Comparison of ENCODE assay signal across 8 mouse cellular contexts in genomic region chr15:98790761-98791160, GRCm38 (mm10). TPM values are rescaled to one million over a fixed set of nuclear protein-coding genes. Genes with fewer than 3 reads are reported as not detected.
DNase-seq lines count a peak whose midpoint lies in the region; ATAC-seq and TF ChIP-seq lines count a peak whose summit lies in the region.

No protein-coding gene starts in this region.

- intact Hi-C loops in gastrocnemius, postnatal 36 days (cut with DNase I), result no loop called here

- H3K4me2 ChIP-seq in kidney, embryonic 15.5 days, result peak overlapping the region; percentile 48
- H3K4me2 ChIP-seq in embryonic facial prominence, embryonic 11.5 days (ENCODE audit: low read depth, low read length), result peak overlapping the region; percentile 10
- H3K4me2 ChIP-seq in hindbrain, embryonic 14.5 days (replicated peaks), result peak overlapping the region; percentile 62
- peak overlapping the region; percentile 54 for H3K4me2 ChIP-seq in myocyte (ENCODE audit: low read depth)

- H3K27me3 ChIP-seq in kidney, embryonic 15.5 days, result peaks cover 97% of the 10 kb centered on the region
- H3K27me3 ChIP-seq in embryonic facial prominence, embryonic 11.5 days (ENCODE audit: control insufficient read depth, insufficient read depth, low read length), result peaks cover 81% of the 10 kb centered on the region
- H3K27me3 ChIP-seq in hindbrain, embryonic 14.5 days (ENCODE audit: control insufficient read depth, insufficient read depth, low read length), result peaks cover 93% of the 10 kb centered on the region
- H3K27me3 ChIP-seq in myocyte (ENCODE audit: control insufficient read depth, insufficient read depth, insufficient read length), result peaks cover 54% of the 10 kb centered on the region

- no peaks in the 10 kb centered on the region for H3K79me2 ChIP-seq in myocyte (ENCODE audit: control insufficient read depth, insufficient read depth)

- no peaks in the 10 kb centered on the region for H3K36me3 ChIP-seq in kidney, embryonic 15.5 days
- no peaks in the 10 kb centered on the region for H3K36me3 ChIP-seq in embryonic facial prominence, embryonic 11.5 days (replicated peaks; ENCODE audit: control insufficient read depth, insufficient read depth, low read depth, low read length)
- H3K36me3 ChIP-seq in hindbrain, embryonic 14.5 days (replicated peaks; ENCODE audit: control insufficient read depth, insufficient read depth), result no peaks in the 10 kb centered on the region
- no peaks in the 10 kb centered on the region for H3K36me3 ChIP-seq in myocyte (ENCODE audit: control insufficient read depth, insufficient read depth)

- no peak overlapping the region for H3ac ChIP-seq in myocyte (ENCODE audit: control insufficient read depth, insufficient read length)

- ATAC-seq in kidney, embryonic 15.5 days (replicated peaks; ENCODE audit: low FRiP score), result no peak
- no peak for ATAC-seq in embryonic facial prominence, embryonic 11.5 days (replicated peaks; ENCODE audit: insufficient number of reproducible peaks, low FRiP score, low TSS enrichment, low read depth)
- ATAC-seq in hindbrain, embryonic 14.5 days (ENCODE audit: low FRiP score), result no peak

- H3K9ac ChIP-seq in kidney, embryonic 15.5 days, result peak overlapping the region; percentile 36; the same call in 1 of the 2 replicates
- H3K9ac ChIP-seq in embryonic facial prominence, embryonic 11.5 days (replicated peaks; ENCODE audit: low read length), result no peak overlapping the region
- 0 out of 2 replicates have a peak overlapping the region, but pooled peaks have one; percentile 7 for H3K9ac ChIP-seq in hindbrain, embryonic 14.5 days

- TF ChIP-seq POLR2A in myocyte (IDR thresholded peaks at IDR 0.05; ENCODE audit: insufficient read length, low read depth), result no peak

- peak overlapping the region; percentile 31 for H3K4me3 ChIP-seq in kidney, embryonic 15.5 days (replicated peaks)
- no peak overlapping the region for H3K4me3 ChIP-seq in embryonic facial prominence, embryonic 11.5 days (ENCODE audit: low read depth, low read length)
- peak overlapping the region; percentile 34 for H3K4me3 ChIP-seq in hindbrain, embryonic 14.5 days (replicated peaks; ENCODE audit: low read length)
- no peak overlapping the region for H3K4me3 ChIP-seq in myocyte

- WGBS in kidney, embryonic 15.5 days, result 0% methylated on average over 23 of the region's 23 CpGs
- WGBS in embryonic facial prominence, embryonic 11.5 days, result under 1% methylated on average over 23 of the region's 23 CpGs
- WGBS in hindbrain, embryonic 14.5 days, result under 1% methylated on average over 23 of the region's 23 CpGs

- no peak overlapping the region for H3K27ac ChIP-seq in kidney, embryonic 15.5 days
- no peak overlapping the region for H3K27ac ChIP-seq in embryonic facial prominence, embryonic 11.5 days (replicated peaks; ENCODE audit: low read depth, low read length)
- H3K27ac ChIP-seq in hindbrain, embryonic 14.5 days, result no peak overlapping the region

- DNase-seq in kidney, postnatal 10 days, result no peak
- DNase-seq in embryonic facial prominence, embryonic 11.5 days (ENCODE audit: low spot score), result peak; percentile 2
- no peak for DNase-seq in hindbrain, embryonic 14.5 days (ENCODE audit: low spot score)
- no peak for DNase-seq in gastrocnemius, postnatal 36 days
- DNase-seq in retina, embryonic 14.5 days (ENCODE audit: low spot score), result no peak
- DNase-seq in embryo, embryonic 10.5 days (ENCODE audit: low spot score), result no peak

- H3K9me3 ChIP-seq in kidney, embryonic 15.5 days (replicated peaks), result no peaks in the 10 kb centered on the region
- H3K9me3 ChIP-seq in embryonic facial prominence, embryonic 11.5 days (replicated peaks; ENCODE audit: control insufficient read depth, low read length), result no peaks in the 10 kb centered on the region; the same call in 1 of the 2 replicates
- H3K9me3 ChIP-seq in hindbrain, embryonic 14.5 days (ENCODE audit: control insufficient read depth, low read length), result no peaks in the 10 kb centered on the region

- H3K4me1 ChIP-seq in kidney, embryonic 15.5 days, result peaks cover 45% of the 10 kb centered on the region
- H3K4me1 ChIP-seq in embryonic facial prominence, embryonic 11.5 days (ENCODE audit: control insufficient read depth, insufficient read depth, low read length), result no peaks in the 10 kb centered on the region; the same call in 1 of the 2 replicates
- H3K4me1 ChIP-seq in hindbrain, embryonic 14.5 days (replicated peaks; ENCODE audit: control insufficient read depth, insufficient read depth, low read length), result no peaks in the 10 kb centered on the region; the same call in 1 of the 2 replicates

TF ChIP-seq in myocyte, 11 proteins besides CTCF, POLR2A, EP300 and RAD21:
- TF ChIP-seq MYOD1 (IDR thresholded peaks at IDR 0.05; ENCODE audit: control insufficient read depth in 1 of 3, insufficient read length in 2 of 3, low read depth in 2 of 3) (peak in 2 of 3 experiments; percentile 38 to 49), E2F4 (IDR thresholded peaks at IDR 0.05; ENCODE audit: insufficient read depth) (no peak), CEBPB (IDR thresholded peaks at IDR 0.05; ENCODE audit: insufficient read depth, poor library complexity, severe bottlenecking) (no peak), MYOG (IDR thresholded peaks at IDR 0.05; ENCODE audit: control insufficient read depth in 1 of 3, insufficient read depth in 1 of 3, insufficient read length in 2 of 3, low read depth in 2 of 3) (peak in 1 of 3 experiments; percentile 61), SRF (IDR thresholded peaks at IDR 0.05; ENCODE audit: control insufficient read depth, insufficient read length, low read depth) (no peak)

RNA-seq across cellular contexts. Expression of gene Wnt1, which starts 1.1 kb away (rescaled TPM):
- 0.06 TPM in 1 of 2 replicates, not detected in the other for polyA plus RNA-seq in kidney, embryonic 15.5 days (2015; fragmentation: Nextera tagmentation; extraction: Ambion mirVana)
- 0.28 and 0.33 TPM in 2 replicates for polyA plus RNA-seq in embryonic facial prominence, embryonic 11.5 days (2014; fragmentation: Nextera tagmentation; extraction: Ambion mirVana)
- polyA plus RNA-seq in hindbrain, embryonic 14.5 days (2014; fragmentation: Nextera tagmentation; extraction: Ambion mirVana), result 1.9 and 2.1 TPM in 2 replicates
- 0.06 TPM for polyA plus RNA-seq in myocyte (2012; fragmentation: generic; extraction: Trizol)
- not detected for total RNA-seq in gastrocnemius, postnatal 36 days (2021)

RNA-seq across cellular contexts. Expression of gene Wnt10b, which starts 12.8 kb away (rescaled TPM):
- polyA plus RNA-seq in kidney, embryonic 15.5 days (2015; fragmentation: Nextera tagmentation; extraction: Ambion mirVana), result 0.12 and 0.31 TPM in 2 replicates
- 1.6 and 2.3 TPM in 2 replicates for polyA plus RNA-seq in embryonic facial prominence, embryonic 11.5 days (2014; fragmentation: Nextera tagmentation; extraction: Ambion mirVana)
- not detected in 2 replicates for polyA plus RNA-seq in hindbrain, embryonic 14.5 days (2014; fragmentation: Nextera tagmentation; extraction: Ambion mirVana)
- polyA plus RNA-seq in myocyte (2012; fragmentation: generic; extraction: Trizol), result 3.3 TPM
- total RNA-seq in gastrocnemius, postnatal 36 days (2021), result under 1 TPM; 0.69 to 0.87 TPM

RNA-seq across cellular contexts. Expression of gene Ddn, which starts 18.5 kb away (rescaled TPM):
- polyA plus RNA-seq in kidney, embryonic 15.5 days (2015; fragmentation: Nextera tagmentation; extraction: Ambion mirVana), result 2.9 and 3.2 TPM in 2 replicates
- polyA plus RNA-seq in embryonic facial prominence, embryonic 11.5 days (2014; fragmentation: Nextera tagmentation; extraction: Ambion mirVana), result 0.26 and 0.27 TPM in 2 replicates
- polyA plus RNA-seq in hindbrain, embryonic 14.5 days (2014; fragmentation: Nextera tagmentation; extraction: Ambion mirVana), result 0.59 and 0.64 TPM in 2 replicates
- 0.11 TPM for polyA plus RNA-seq in myocyte (2012; fragmentation: generic; extraction: Trizol)
- total RNA-seq in gastrocnemius, postnatal 36 days (2021), result under 1 TPM; 0.28 to 0.96 TPM

RNA-seq across cellular contexts. Expression of gene Arf3, which starts 27.7 kb away (rescaled TPM):
- 51.9 and 55.6 TPM in 2 replicates for polyA plus RNA-seq in kidney, embryonic 15.5 days (2015; fragmentation: Nextera tagmentation; extraction: Ambion mirVana)
- 24.5 and 28.7 TPM in 2 replicates for polyA plus RNA-seq in embryonic facial prominence, embryonic 11.5 days (2014; fragmentation: Nextera tagmentation; extraction: Ambion mirVana)
- 77.2 and 84.7 TPM in 2 replicates for polyA plus RNA-seq in hindbrain, embryonic 14.5 days (2014; fragmentation: Nextera tagmentation; extraction: Ambion mirVana)
- polyA plus RNA-seq in myocyte (2012; fragmentation: generic; extraction: Trizol), result 72.0 TPM
- 1 to 10 TPM; 7.4 to 8.2 TPM for total RNA-seq in gastrocnemius, postnatal 36 days (2021)

RNA-seq across cellular contexts. Expression of gene Prkag1, which starts 40.6 kb away (rescaled TPM):
- 98.5 and 100 TPM in 2 replicates for polyA plus RNA-seq in kidney, embryonic 15.5 days (2015; fragmentation: Nextera tagmentation; extraction: Ambion mirVana)
- 69.8 and 73.1 TPM in 2 replicates for polyA plus RNA-seq in embryonic facial prominence, embryonic 11.5 days (2014; fragmentation: Nextera tagmentation; extraction: Ambion mirVana)
- polyA plus RNA-seq in hindbrain, embryonic 14.5 days (2014; fragmentation: Nextera tagmentation; extraction: Ambion mirVana), result 59.0 and 65.3 TPM in 2 replicates
- polyA plus RNA-seq in myocyte (2012; fragmentation: generic; extraction: Trizol), result 99.7 TPM
- total RNA-seq in gastrocnemius, postnatal 36 days (2021), result 10 to 100 TPM; 39.3 to 50.3 TPM

Comparison
In these comparisons a context has a peak if more than half of its experiments do, and no peak if none do; other contexts are left out.
1. H3K4me2 ChIP-seq: peak in every context shown above with its lines; median percentile 62 in hindbrain, embryonic 14.5 days; 54 in myocyte; 48 in kidney, embryonic 15.5 days; 10 in embryonic facial prominence, embryonic 11.5 days.
2. H3K4me3 ChIP-seq: peak in kidney, embryonic 15.5 days (single experiment) and hindbrain, embryonic 14.5 days (single experiment); none in embryonic facial prominence, embryonic 11.5 days (single experiment) and myocyte (single experiment).